ENCODE assay signal across 8 mouse cellular contexts in the genomic region with DNA sequence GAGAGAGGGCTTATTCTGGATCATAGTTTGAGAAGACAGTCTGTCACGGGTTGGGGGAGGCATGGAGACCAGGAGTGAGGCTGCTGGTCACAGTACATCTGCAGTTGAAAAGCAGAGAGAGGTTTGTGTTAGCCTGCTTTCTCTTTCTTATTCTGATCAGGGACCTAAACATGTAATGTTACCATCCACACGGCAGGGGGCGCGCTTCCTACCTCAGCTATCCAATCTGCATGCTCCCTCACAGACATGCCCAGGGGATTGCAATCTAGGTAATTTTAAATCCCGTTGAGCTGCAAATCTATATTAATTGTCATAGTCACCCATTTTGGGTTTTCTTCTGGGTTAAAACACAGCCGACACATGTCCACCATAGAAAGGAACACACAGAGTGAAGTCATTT.
DNase-seq lines count a peak whose midpoint lies in the region; ATAC-seq and TF ChIP-seq lines count a peak whose summit lies in the region.

No protein-coding gene starts in this region.

- TF ChIP-seq RAD21 in MEL (IDR thresholded peaks at IDR 0.05; ENCODE audit: low read depth, low read length) = peak; percentile 20

- no peak overlapping the region for H3K27ac ChIP-seq in forebrain, embryonic 14.5 days (ENCODE audit: low read depth, low read length)
- no peak overlapping the region for H3K27ac ChIP-seq in forebrain, embryonic 13.5 days
- no peak overlapping the region for H3K27ac ChIP-seq in MEL (ENCODE audit: control insufficient read depth, low read depth, low read length)
- H3K27ac ChIP-seq in lung, postnatal 0 days (ENCODE audit: low read length) = no peak overlapping the region

- no peak overlapping the region for H3K4me2 ChIP-seq in forebrain, embryonic 14.5 days (ENCODE audit: low read length)
- H3K4me2 ChIP-seq in forebrain, embryonic 13.5 days = no peak overlapping the region
- H3K4me2 ChIP-seq in lung, postnatal 0 days (replicated peaks; ENCODE audit: low read depth, low read length) = no peak overlapping the region

- no peak overlapping the region for H3K4me3 ChIP-seq in forebrain, embryonic 14.5 days (ENCODE audit: low read depth, low read length)
- H3K4me3 ChIP-seq in forebrain, embryonic 13.5 days = no peak overlapping the region
- no peak overlapping the region for H3K4me3 ChIP-seq in MEL (ENCODE audit: control insufficient read depth in 1 of 2, insufficient read depth in 1 of 2, low read depth in 2 of 2, low read length in 2 of 2)
- H3K4me3 ChIP-seq in lung, postnatal 0 days (ENCODE audit: low read depth, low read length) = no peak overlapping the region

- H3K36me3 ChIP-seq in forebrain, embryonic 14.5 days (ENCODE audit: control insufficient read depth, insufficient read depth, low read length) = no peaks in the 10 kb centered on the region
- no peaks in the 10 kb centered on the region for H3K36me3 ChIP-seq in forebrain, embryonic 13.5 days (ENCODE audit: poor library complexity, severe bottlenecking)
- H3K36me3 ChIP-seq in MEL (ENCODE audit: control insufficient read depth in 1 of 2, insufficient read depth in 2 of 2, low read length in 2 of 2) = no peaks in the 10 kb centered on the region
- H3K36me3 ChIP-seq in lung, postnatal 0 days (ENCODE audit: insufficient read depth, low read length) = no peaks in the 10 kb centered on the region

- intact Hi-C loops in left cerebral cortex, postnatal 4 days (cut with DNase I) = no loop called here

- TF ChIP-seq EP300 in MEL (IDR thresholded peaks at IDR 0.05; ENCODE audit: low read depth in 1 of 2, low read length in 2 of 2) = no peak
- no peak for TF ChIP-seq EP300 in lung, postnatal 0 days (IDR thresholded peaks at IDR 0.05)

- WGBS in forebrain, embryonic 14.5 days = 36% methylated on average over 6 of the region's 6 CpGs
- 31% methylated on average over 6 of the region's 6 CpGs for WGBS in forebrain, embryonic 13.5 days
- WGBS in lung, postnatal 0 days = 39% methylated on average over 6 of the region's 6 CpGs

- H3K27me3 ChIP-seq in forebrain, embryonic 14.5 days (replicated peaks; ENCODE audit: control insufficient read depth, insufficient read depth, low read length) = no peaks in the 10 kb centered on the region
- H3K27me3 ChIP-seq in forebrain, embryonic 13.5 days = no peaks in the 10 kb centered on the region
- H3K27me3 ChIP-seq in MEL (ENCODE audit: control insufficient read depth in 1 of 2, insufficient read depth in 2 of 2, low read length in 2 of 2) = no peaks in the 10 kb centered on the region
- H3K27me3 ChIP-seq in lung, postnatal 0 days (replicated peaks; ENCODE audit: insufficient read depth, low read length) = no peaks in the 10 kb centered on the region

- DNase-seq in forebrain, embryonic 14.5 days (ENCODE audit: low spot score) = peak; percentile 41
- DNase-seq in left cerebral cortex, postnatal 4 days = peak; percentile 54
- no peak for DNase-seq in left cerebral cortex, adult 11 months (ENCODE audit: low spot score)
- peak; percentile 33 for DNase-seq in MEL (ENCODE audit: low read depth, low spot score)
- DNase-seq in embryo, embryonic 10.5 days (ENCODE audit: low spot score) = peak; percentile 60
- peak; percentile 47 for DNase-seq in lung, postnatal 0 days (ENCODE audit: low spot score)
- DNase-seq in thymus, postnatal 14 days = no peak

- H3K9ac ChIP-seq in forebrain, embryonic 14.5 days (ENCODE audit: low read length) = no peak overlapping the region
- no peak overlapping the region for H3K9ac ChIP-seq in forebrain, embryonic 13.5 days
- H3K9ac ChIP-seq in MEL (ENCODE audit: control insufficient read depth, low read depth, low read length, poor library complexity, severe bottlenecking) = no peak overlapping the region
- H3K9ac ChIP-seq in lung, postnatal 0 days (replicated peaks; ENCODE audit: low read depth) = no peak overlapping the region

- H3K79me2 ChIP-seq in MEL (ENCODE audit: control insufficient read depth, insufficient read depth, low read length, poor library complexity) = no peaks in the 10 kb centered on the region

- no peak for ATAC-seq in forebrain, embryonic 14.5 days
- no peak for ATAC-seq in forebrain, embryonic 13.5 days
- ATAC-seq in lung, postnatal 0 days = no peak

- no peak for TF ChIP-seq POLR2A in MEL (IDR thresholded peaks at IDR 0.05; ENCODE audit: control insufficient read depth in 1 of 2, insufficient read depth in 1 of 2, low read depth in 1 of 2, low read length in 2 of 2, poor library complexity in 1 of 2)

- H3K4me1 ChIP-seq in forebrain, embryonic 14.5 days (ENCODE audit: control insufficient read depth, insufficient read depth, low read length) = no peaks in the 10 kb centered on the region
- H3K4me1 ChIP-seq in forebrain, embryonic 13.5 days = 0 out of 2 replicates have a peak, but pooled peaks cover 4% of the 10 kb centered on the region
- H3K4me1 ChIP-seq in MEL (ENCODE audit: control insufficient read depth in 1 of 2, insufficient read depth in 2 of 2, low read length in 2 of 2) = no peaks in the 10 kb centered on the region
- H3K4me1 ChIP-seq in lung, postnatal 0 days (ENCODE audit: insufficient read depth, low read depth, low read length) = no peaks in the 10 kb centered on the region

- no peaks in the 10 kb centered on the region for H3K9me3 ChIP-seq in forebrain, embryonic 14.5 days (replicated peaks; ENCODE audit: control insufficient read depth, low read length)
- H3K9me3 ChIP-seq in forebrain, embryonic 13.5 days (replicated peaks) = no peaks in the 10 kb centered on the region
- H3K9me3 ChIP-seq in MEL (replicated peaks; ENCODE audit: insufficient read depth, low read length) = no peaks in the 10 kb centered on the region
- H3K9me3 ChIP-seq in lung, postnatal 0 days (ENCODE audit: low read length) = no peaks in the 10 kb centered on the region

- TF ChIP-seq CTCF in MEL (IDR thresholded peaks at IDR 0.05 in 2 of 3, conservative IDR thresholded peaks at IDR 0.05 in 1 of 3; ENCODE audit: control insufficient read depth in 1 of 3, insufficient read depth in 1 of 3, low read depth in 2 of 3, low read length in 3 of 3, poor library complexity in 1 of 3, severe bottlenecking in 1 of 3) = peak; percentile 18 to 68 (median 53); a peak in 5 of 6 replicates
- peak; percentile 79 for TF ChIP-seq CTCF in lung, postnatal 0 days (IDR thresholded peaks at IDR 0.05)

TF ChIP-seq in MEL, 35 proteins besides CTCF, POLR2A, EP300 and RAD21:
- peak; percentile 36; the same call in 1 of the 2 replicates for TF ChIP-seq ZC3H11A (IDR thresholded peaks at IDR 0.05; ENCODE audit: low read depth, low read length)
- TF ChIP-seq SMC3 (IDR thresholded peaks at IDR 0.05; ENCODE audit: low read depth, low read length) = peak; percentile 59
- TF ChIP-seq TCF12 (IDR thresholded peaks at IDR 0.05; ENCODE audit: low read depth, low read length) = no peak
TF ChIP-seq in MEL: peak in this region for 2.

Comparison
In these comparisons a context has a peak if more than half of its experiments do, and no peak if none do; other contexts are left out.
1. DNase-seq: peak in forebrain, embryonic 14.5 days (single experiment), left cerebral cortex, postnatal 4 days (single experiment), MEL (single experiment), embryo, embryonic 10.5 days (single experiment) and lung, postnatal 0 days (single experiment); none in left cerebral cortex, adult 11 months (single experiment) and thymus, postnatal 14 days (single experiment).